Mouse (Mus musculus) embryonic facial prominence, embryonic 14.5 days (tissue): Measurements from ENCODE around the gene E130114P18Rik. TPM values are rescaled to one million over a fixed set of nuclear protein-coding genes. Genes with fewer than 3 reads are reported as not detected.

Experiments used
- polyA plus RNA-seq: library from polyadenylated mRNA; unstranded; fragments of >200 nt; fragmentation: Nextera tagmentation; extraction: Ambion mirVana; gene quantifications from 2 replicates; pipeline ENCODE4 v1.2.1, GENCODE M21; 2014

E130114P18Rik gene
- polyA plus RNA-seq, 1 experiment from 2014 or later: 4.4 TPM

Other genes starting within 250 kb of the E130114P18Rik start
- 61.7 and 62.6 TPM in 2 replicates for gene Nfia, start 5.3 kb downstream of the E130114P18Rik start, polyA plus RNA-seq